Mouse (Mus musculus) heart, postnatal 0 days (tissue): ENCODE data around the gene Tcf25.

ENCODE experiments used
- CTCF ChIP-seq: IDR thresholded peaks from 2 replicates; pipeline ENCODE4 v1.5.1; 2016; ENCODE audit warnings: antibody characterized with exemption, control low read depth, low read depth
- EP300 ChIP-seq: IDR thresholded peaks from 2 replicates; pipeline ENCODE4 v1.6.1; 2016; ENCODE audit warnings: antibody characterized with exemption, low read depth

GRCm38 (mm10) chr8:123389026-123389425, 15.5 kb downstream of the Tcf25 start:
- TF ChIP-seq CTCF (no peak), EP300 (no peak)
